In genomic region chr1:189367722-189368121, GRCm38 (mm10) we compare ENCODE assay signal across 17 mouse cellular contexts.
"Had no signal": no experiment of that assay in that cellular context is flagged by ENCODE, and none has a peak within 500 bp of the region (broad histone marks: within the 10 kb centered on the region; RNA-seq: fewer than 3 reads in every experiment).

No protein-coding gene starts in this region.

- H3K36me3 ChIP-seq: neural tube, embryonic 12.5 days; neural tube, embryonic 13.5 days; neural tube, embryonic 15.5 days; stomach, embryonic 15.5 days had no signal

- DNase-seq: retina, postnatal 1 day; right cerebral cortex, adult 18-20 months; right cerebral cortex, postnatal 14 days; right cerebral cortex, postnatal 25 days; right cerebral cortex, postnatal 4 days; spleen, adult 18-20 months; thymus, adult 18-20 months; thymus, adult 2 months; thymus, postnatal 14 days; thymus, postnatal 25 days; thymus, postnatal 36 days; thymus, postnatal 4 days had no signal

- H3K4me3 ChIP-seq: neural tube, embryonic 12.5 days; neural tube, embryonic 13.5 days; neural tube, embryonic 15.5 days; stomach, embryonic 15.5 days had no signal

- H3K4me1 ChIP-seq: neural tube, embryonic 12.5 days; neural tube, embryonic 13.5 days; neural tube, embryonic 15.5 days; stomach, embryonic 15.5 days had no signal

- H3K9me3 ChIP-seq: neural tube, embryonic 12.5 days; neural tube, embryonic 13.5 days; neural tube, embryonic 15.5 days; stomach, embryonic 15.5 days had no signal

- H3K27me3 ChIP-seq: neural tube, embryonic 12.5 days; neural tube, embryonic 13.5 days; neural tube, embryonic 15.5 days; stomach, embryonic 15.5 days had no signal

- H3K27ac ChIP-seq: neural tube, embryonic 12.5 days; neural tube, embryonic 13.5 days; neural tube, embryonic 15.5 days; stomach, embryonic 15.5 days; stomach, postnatal 0 days had no signal
